Mouse (Mus musculus): Measurements from ENCODE around the gene Mfng.

Mfng gene

DNA sequence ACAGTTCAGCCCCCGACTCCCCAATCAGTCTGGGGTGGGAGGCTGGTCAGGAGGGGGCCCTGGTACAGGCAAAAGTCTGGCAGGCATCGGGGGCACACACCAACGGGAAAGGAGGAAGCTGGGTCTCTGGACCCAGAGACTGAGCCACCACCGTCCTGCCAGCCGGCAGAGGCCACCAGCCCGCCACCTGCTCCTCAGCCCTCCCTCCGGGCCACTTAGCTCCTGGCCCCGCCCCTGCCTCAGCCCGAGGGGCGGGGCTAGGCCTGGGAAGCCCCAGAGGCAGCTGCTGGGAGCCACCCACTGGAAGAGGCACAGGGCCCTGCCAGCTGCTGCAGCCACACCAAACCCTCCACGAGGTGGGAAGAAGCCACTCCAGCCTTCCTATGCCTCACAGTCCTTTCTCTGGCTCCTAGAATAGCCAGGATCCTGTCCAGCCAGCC is at the start of gene Mfng:
Gene Mfng, minus strand, starts transcription at position 186 of the 440 bp plus-strand sequence.
- peak; percentile 26 for DNase-seq (ENCODE audit: low spot score)

GRCm38 (mm10) chr15:78816074-78816391 is 42.8 kb upstream of the Mfng start:
- no peak for DNase-seq (ENCODE audit: low spot score)

DNA sequence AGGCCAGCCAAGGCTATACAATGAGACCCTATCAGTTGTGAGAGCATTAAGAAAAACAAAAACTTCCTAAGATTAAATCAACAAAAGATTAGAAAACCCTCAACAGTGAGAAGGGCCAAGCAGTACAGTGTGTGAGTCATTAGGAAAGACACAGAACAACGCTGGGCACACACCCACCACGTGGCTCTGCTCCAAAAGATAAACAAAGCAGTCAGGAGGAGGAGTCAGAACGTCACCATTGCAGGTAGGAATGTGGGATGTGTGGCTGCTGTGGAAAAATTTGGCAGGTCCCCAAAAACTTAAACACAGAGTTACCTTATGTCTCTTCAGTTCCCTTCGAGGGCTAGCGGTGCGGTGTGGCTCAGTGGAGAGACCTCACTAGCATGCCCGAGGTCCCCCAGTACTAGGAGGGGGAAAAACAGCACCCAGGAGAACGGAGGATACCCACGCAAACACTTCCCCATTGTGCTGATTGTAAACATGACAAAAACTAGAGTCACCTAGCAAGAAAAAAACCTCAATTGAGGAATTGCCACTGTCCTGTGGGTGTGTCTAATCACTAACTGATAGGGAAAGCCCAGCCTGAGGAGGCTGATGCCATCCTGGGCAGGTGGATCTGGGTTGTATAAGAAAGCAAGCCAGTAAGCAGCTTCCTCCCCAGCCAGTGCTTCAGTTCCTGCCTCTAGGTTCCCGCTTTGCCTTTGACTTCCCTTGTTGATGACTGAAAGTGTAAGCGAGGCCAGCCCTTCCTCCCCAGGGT is 42.2 kb upstream of the Mfng start:
- DNase-seq (ENCODE audit: low spot score): no peak

DNA sequence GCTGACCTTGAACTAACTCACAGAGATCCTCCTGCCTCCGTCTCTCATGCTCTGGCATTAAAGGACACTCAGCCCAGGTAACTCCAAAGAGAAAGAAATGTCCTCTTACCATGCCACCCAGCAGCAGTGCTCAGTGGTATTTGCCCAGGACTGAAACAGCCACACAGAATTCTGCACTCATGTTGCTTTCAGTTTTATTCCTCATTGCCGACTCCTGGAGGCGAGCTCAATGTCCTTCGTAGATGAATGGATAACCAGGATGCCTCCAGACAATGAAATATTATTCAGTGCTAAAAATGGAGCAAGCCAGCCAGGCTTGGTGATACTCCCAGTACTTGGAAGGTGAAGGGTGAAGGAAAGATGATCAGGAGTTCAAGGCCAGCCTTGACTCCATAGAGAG is 40.3 kb upstream of the Mfng start:
- no peak for DNase-seq (ENCODE audit: low spot score)

DNA sequence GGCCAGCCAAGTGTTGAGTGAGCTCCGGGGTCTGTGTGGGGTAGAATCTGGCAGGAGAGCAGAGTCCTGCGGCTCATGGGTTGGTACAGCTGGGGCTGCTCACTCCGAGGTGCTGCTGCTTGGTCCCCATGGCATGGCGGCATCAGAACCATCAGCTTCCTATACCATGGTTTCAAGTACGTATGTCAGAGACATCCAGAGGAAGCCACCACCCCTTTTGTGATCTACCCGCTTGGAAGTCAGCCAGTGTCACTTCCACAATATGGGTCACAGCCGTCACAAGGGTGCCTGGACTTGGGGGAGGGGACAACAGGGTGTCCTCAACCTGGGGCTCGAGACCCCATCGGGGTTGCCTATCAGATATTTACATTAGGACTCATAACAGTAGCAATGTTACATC is 36.9 kb upstream of the Mfng start:
- no peak for DNase-seq (ENCODE audit: low spot score)

DNA sequence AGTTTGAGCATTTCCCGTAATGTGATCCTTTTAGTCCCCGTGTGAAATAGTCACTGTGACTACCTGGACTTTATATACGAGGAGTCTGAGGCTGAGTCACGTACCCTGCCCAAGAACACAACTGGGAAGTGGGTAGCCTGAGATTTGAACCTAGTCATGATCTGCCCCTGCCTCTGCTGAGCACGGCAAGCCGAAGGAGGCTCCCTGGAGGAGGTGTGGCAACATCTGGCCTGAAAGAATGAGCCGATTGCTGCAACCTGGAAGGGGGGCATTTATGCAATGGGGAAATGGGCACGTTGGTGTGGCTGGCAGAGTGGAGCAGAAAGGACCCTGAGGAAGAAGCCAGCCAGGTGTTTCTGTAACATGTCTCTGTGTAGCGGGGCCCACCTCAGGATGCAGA is 36.5 kb upstream of the Mfng start:
- DNase-seq (ENCODE audit: low spot score): no peak

DNA sequence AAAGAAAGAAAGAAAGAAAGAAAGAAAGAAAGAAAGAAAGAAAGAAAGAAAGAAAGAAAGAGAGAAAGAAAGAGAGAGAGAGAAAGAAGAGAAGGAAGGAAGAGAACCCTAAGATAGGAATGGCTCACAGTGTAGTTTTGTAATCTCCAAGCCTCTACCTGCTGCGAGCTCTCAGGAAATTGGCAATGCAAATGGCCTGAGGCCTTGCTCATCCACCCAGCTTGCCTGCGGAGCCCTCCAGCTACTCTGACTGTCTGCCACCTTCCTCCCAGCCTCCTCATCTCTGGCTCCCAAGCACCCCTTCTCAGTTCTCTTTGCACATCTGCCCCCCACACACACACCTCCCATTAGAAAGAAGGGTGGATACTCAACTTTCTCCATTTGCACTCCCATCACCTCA is 35.7 kb upstream of the Mfng start:
- no peak for DNase-seq (ENCODE audit: low spot score)

DNA sequence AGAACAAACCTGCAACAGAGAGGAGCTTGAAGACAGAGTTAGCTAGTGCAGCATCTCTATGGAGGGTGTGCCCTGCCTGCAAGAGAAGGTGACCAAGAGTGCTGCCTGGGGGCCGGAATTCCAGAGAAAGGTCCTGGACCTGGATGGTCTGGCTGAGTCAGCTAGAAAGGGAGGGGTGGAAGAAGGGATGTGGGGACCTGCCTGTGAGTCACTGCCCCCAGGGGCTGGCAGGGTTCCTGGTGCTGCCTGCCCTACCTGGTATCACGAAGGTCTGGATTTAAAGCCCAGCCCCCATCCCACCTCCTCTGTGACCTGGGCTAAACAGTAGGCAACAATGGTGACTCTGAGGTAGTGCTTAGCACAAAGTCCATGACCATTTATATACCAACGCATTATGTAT is 33.9 kb upstream of the Mfng start:
- no peak for DNase-seq (ENCODE audit: low spot score)

DNA sequence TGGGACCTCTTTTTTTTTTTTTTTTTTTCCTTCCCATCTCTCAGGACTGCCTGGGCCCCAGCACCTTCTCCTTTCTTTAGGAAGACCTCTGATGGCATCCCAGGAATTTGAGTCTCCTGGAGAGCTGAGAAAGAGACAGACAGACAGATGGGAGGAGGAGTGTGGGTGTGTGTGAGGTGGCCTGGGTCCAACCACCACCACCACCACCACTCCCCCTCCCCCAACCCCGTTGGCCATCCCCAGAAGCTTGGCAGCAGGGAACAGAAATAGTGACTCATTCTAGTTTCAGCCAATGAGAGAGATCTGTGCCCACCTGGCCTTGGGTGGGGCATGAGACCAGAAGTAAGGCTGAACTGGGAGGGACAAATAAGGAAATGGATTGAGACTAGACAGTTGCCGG is 33.3 kb upstream of the Mfng start:
- no peak for DNase-seq (ENCODE audit: low spot score)

- no peak for DNase-seq (ENCODE audit: low spot score)
Measured at GRCm38 (mm10) chr15:78805351-78805750, 32.1 kb upstream of the Mfng start.

- no peak for DNase-seq (ENCODE audit: low spot score)
Measured at GRCm38 (mm10) chr15:78804326-78804725, 31.1 kb upstream of the Mfng start.

GRCm38 (mm10) chr15:78803499-78803900 is 30.2 kb upstream of the Mfng start:
- DNase-seq (ENCODE audit: low spot score): no peak

DNA sequence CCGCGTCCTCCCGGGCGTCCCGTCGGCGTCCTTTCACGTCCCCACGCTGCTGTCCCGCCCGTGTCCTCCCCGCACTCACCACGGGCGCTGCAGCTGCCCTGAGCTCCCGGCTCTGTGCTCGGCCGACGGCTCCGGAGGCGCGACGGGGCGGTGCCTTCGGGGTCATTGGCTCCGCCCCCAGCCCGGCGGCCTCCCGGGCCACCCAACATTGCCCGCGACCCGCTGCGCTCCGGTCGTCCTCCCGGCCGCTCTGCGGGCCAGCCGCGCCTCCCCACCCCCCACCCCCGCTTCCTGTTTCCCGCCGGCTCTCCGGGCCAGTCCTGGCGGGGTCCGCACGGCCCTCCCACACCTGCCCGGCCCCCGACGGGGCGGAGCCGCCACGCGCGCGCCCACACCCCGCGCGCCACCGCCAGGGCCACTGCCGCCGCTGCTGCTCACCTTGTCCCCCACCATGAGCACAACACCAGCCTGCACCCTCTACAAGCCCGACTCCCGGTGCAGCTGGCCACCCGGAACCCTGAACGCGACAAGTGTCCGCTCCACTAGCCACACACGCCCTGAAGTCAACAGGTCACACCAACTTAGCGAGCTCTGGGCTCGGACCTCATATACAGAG is 29.6 kb upstream of the Mfng start, which contains the start of gene Card10:
Gene Card10, minus strand, starts transcription at position 267 of the 616 bp plus-strand sequence.
- no peak for DNase-seq (ENCODE audit: low spot score)

GRCm38 (mm10) chr15:78801971-78802741 is 28.9 kb upstream of the Mfng start:
- no peak for DNase-seq (ENCODE audit: low spot score)

DNA sequence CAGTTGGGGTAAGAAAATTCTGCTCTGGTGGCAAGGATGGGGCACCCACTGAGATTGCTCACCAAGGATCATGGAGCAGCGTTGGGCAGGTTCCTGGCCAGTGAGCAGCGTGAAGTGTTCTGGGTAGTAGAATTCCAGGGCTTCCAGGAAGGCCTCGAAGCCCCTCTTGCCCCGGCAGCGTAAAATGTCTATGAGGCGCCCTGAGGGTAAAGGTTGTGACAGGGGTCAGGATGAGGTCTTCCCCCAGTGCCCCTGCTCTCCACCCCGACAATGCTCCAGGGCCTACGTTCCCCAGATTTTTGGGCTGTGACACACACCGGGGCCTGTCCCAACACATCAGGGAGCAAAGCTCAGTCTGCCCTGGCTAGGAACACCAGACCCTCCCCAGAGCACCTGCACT is 28.3 kb upstream of the Mfng start:
- no peak for DNase-seq (ENCODE audit: low spot score)

DNA sequence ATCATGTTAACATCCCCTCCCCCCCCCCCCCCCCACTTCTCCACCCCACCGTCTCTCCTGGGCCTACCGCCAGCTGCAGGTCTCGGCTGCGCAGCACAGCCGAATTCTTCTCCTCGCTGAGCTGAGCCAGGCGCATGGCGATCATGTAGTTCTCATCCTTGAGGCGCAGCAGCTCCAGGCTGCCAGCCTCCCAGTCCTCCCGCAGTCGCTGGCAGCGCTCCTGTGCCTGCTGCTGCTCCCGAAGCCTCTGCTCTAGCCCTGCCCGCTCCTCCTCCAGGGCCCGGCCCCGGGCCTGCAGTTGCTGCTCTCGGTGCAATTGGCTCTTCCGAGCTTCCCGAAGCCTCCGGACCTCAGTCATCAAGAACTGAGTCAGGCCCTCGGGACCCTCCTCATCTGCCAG is 25.8 kb upstream of the Mfng start:
- no peak for DNase-seq (ENCODE audit: low spot score)

GRCm38 (mm10) chr15:78797060-78797329 is 23.7 kb upstream of the Mfng start:
- DNase-seq (ENCODE audit: low spot score): no peak

DNA sequence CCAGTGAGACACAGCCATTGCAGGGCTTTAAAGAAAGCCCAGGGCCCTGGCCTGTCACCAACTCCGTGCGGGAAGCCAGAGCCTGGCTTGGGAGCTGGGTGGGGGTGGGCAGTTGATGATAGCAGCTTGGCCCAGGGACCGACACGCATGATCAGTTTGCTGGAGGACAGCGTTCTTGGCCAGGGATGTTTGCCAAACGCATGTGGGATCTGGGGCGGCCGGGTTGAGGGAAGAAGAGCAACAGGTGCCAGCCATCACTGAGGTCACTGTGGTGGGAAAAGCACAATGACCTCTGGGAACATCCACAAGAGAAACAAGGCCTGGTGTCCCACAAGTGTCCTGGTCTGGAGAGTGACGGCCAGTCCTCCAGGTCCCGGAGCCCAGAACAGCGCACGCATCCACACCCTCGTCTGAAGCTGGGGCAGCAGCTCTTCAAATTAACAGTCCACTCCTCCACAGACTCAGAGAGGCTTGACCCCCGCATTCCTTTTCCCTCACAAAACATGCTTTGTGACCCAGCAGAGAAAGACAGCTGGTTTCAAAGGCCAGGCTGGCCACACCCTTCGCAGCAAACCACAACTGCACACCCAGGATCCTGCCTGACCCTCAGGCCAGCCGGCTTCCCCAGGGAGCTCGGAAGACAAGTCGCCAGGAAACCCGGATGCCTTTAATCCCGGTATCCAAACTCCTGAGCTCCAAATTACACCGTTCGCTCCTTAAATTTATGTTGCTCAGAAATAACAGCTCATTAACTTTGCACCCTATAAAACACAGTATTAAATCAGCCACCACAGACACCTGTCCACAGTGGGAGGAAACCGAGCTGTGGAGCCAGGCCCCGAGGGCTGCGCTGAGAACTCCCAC is 23.2 kb upstream of the Mfng start:
- no peak for DNase-seq (ENCODE audit: low spot score)

DNA sequence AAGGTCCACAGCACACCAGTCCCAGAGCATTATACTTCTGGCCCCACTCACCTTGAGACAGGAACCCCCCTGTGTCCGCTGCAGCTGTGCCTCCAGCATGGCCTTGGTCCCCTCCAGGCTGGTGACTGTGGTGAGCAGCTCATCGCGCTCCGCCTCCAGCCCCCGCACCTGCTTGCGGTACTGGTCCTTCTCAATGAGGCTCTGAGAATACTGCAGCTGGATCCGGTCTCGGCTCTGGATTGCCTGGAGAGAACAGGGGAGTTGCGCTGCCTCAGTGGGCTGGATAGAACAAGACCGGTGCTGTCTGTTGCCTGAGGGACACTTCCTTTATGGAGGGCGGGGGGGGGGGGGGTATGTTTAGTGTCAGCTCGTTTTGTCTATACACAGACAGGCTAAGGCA is 17.7 kb upstream of the Mfng start:
- no peak for DNase-seq (ENCODE audit: low spot score)

DNA sequence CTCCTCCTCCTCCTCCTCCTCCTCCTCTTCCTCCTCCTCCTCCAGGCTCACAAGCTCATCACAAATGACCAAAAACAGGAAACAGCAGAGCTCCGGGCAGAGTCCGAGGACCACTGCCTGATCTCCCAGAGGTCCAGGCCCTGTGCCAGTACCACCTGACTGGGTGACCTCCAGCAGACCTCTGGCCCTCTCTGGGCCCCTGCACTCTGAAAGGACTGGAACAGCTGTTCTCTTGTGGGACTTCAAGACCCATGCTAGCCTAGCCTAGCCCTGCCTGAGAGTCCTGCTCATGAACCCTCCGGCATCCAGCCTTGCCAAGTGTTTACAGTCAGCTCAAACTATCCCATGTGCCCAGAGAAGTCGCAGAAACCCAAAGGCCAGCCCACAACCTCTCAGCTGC is 17.2 kb upstream of the Mfng start:
- DNase-seq (ENCODE audit: low spot score): no peak

- no peak for DNase-seq (ENCODE audit: low spot score)
Measured at GRCm38 (mm10) chr15:78789721-78790323, 16.5 kb upstream of the Mfng start.

DNA sequence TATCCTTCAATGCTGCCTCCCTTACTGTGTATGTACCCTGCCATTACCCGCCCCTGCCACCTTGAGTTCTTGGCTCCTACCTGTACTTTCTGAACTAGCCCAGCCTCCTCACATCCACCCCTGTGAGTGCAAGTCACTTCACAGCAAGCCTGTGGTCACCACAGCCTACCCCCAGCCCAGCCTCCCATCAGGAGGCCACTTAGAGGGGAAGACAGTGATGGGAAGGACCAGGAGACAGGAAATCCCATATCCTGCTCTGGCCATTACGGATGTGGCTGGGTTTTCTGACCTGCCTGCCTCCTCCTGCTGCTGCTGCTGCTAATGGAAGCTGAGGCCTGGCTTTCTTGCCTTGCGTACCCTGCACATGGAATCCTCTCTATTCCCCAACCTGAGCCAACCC is 14.8 kb upstream of the Mfng start:
- DNase-seq (ENCODE audit: low spot score): no peak
